In the genomic region with DNA sequence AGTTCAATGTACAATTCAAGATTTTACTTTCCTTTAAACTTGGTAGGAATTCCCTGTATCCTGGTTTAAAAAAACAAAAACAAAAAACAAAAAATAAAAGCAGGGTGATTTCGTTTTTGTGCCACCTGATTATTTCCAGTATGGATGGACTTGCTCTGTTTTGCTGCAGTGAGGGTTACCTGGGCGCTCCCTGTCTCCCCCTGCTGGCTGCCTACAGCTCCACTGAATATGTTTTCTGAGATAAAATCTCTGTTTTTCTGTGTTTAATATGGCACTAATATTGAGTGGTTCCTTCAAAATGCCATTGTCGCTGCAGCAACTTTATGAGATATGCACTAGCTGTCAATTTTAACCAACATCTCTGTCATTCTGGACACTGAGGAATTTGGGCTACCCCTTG, we compare ENCODE assay signal across 11 mouse cellular contexts.
DNase-seq lines count a peak whose midpoint lies in the region; ATAC-seq and TF ChIP-seq lines count a peak whose summit lies in the region.
"Had no signal": no experiment of that assay in that cellular context is flagged by ENCODE, and none has a peak within 500 bp of the region (broad histone marks: within the 10 kb centered on the region; RNA-seq: fewer than 3 reads in every experiment).

No protein-coding gene starts in this region.

- WGBS in kidney, postnatal 0 days = 63% methylated on average over 3 of the region's 3 CpGs
- 64% methylated on average over 3 of the region's 3 CpGs for WGBS in kidney, embryonic 14.5 days
- 68% methylated on average over 3 of the region's 3 CpGs for WGBS in small intestine, adult 2 months

- no peak overlapping the region for H3K4me2 ChIP-seq in kidney, postnatal 0 days (ENCODE audit: low read length)
- H3K4me2 ChIP-seq in kidney, embryonic 14.5 days (replicated peaks; ENCODE audit: low read depth, low read length) = no peak overlapping the region
- H3K4me2 ChIP-seq: embryonic facial prominence, embryonic 15.5 days; heart, embryonic 15.5 days had no signal

- no peak overlapping the region for H3K27ac ChIP-seq in kidney, postnatal 0 days
- H3K27ac ChIP-seq in kidney, embryonic 14.5 days (ENCODE audit: low read depth, low read length) = no peak overlapping the region
- H3K27ac ChIP-seq in small intestine, adult 2 months (ENCODE audit: insufficient read depth, low read depth, low read length) = no peak overlapping the region
- H3K27ac ChIP-seq: embryonic facial prominence, embryonic 15.5 days; heart, embryonic 15.5 days had no signal

- no peaks in the 10 kb centered on the region for H3K9me3 ChIP-seq in kidney, postnatal 0 days (replicated peaks; ENCODE audit: low read length)
- H3K9me3 ChIP-seq in kidney, embryonic 14.5 days (ENCODE audit: control insufficient read depth, low read length) = no peaks in the 10 kb centered on the region
- H3K9me3 ChIP-seq: embryonic facial prominence, embryonic 15.5 days; heart, embryonic 15.5 days had no signal

- no peak overlapping the region for H3K4me3 ChIP-seq in kidney, postnatal 0 days (replicated peaks; ENCODE audit: low read depth, low read length)
- no peak overlapping the region for H3K4me3 ChIP-seq in kidney, embryonic 14.5 days (ENCODE audit: low read length)
- no peak overlapping the region for H3K4me3 ChIP-seq in small intestine, adult 2 months (ENCODE audit: low read depth, low read length)
- H3K4me3 ChIP-seq: embryonic facial prominence, embryonic 15.5 days; heart, embryonic 15.5 days had no signal

- peak; percentile 1 for DNase-seq in adrenal gland, postnatal 25 days
- no peak for DNase-seq in adrenal gland, adult 8-10 months
- DNase-seq in kidney, postnatal 0 days (ENCODE audit: low spot score) = no peak
- peak; percentile 9 for DNase-seq in retina, embryonic 14.5 days (ENCODE audit: low spot score)
- DNase-seq in retina, postnatal 1 day = no peak
- DNase-seq: cerebellum, adult 18-20 months had no signal

- no peaks in the 10 kb centered on the region for H3K27me3 ChIP-seq in kidney, postnatal 0 days (ENCODE audit: insufficient read depth, low read length)
- no peaks in the 10 kb centered on the region for H3K27me3 ChIP-seq in kidney, embryonic 14.5 days (ENCODE audit: control insufficient read depth, insufficient read depth, low read length)
- H3K27me3 ChIP-seq in small intestine, adult 2 months (ENCODE audit: control insufficient read depth, insufficient read depth, low read length) = no peaks in the 10 kb centered on the region
- H3K27me3 ChIP-seq: embryonic facial prominence, embryonic 15.5 days; heart, embryonic 15.5 days had no signal

- no peak for ATAC-seq in kidney, postnatal 0 days (replicated peaks; ENCODE audit: low FRiP score, low read depth)
- no peak for ATAC-seq in kidney, embryonic 14.5 days (ENCODE audit: low FRiP score, low TSS enrichment)
- ATAC-seq in megakaryocyte progenitor cell, adult 5-6 weeks (replicated peaks; ENCODE audit: poor library complexity) = no peak

- H3K36me3 ChIP-seq in kidney, postnatal 0 days (ENCODE audit: insufficient read depth, low read length) = no peaks in the 10 kb centered on the region
- no peaks in the 10 kb centered on the region for H3K36me3 ChIP-seq in kidney, embryonic 14.5 days (ENCODE audit: control insufficient read depth, insufficient read depth, low read length)
- no peaks in the 10 kb centered on the region for H3K36me3 ChIP-seq in small intestine, adult 2 months (ENCODE audit: control insufficient read depth, insufficient read depth, low read length)
- H3K36me3 ChIP-seq: embryonic facial prominence, embryonic 15.5 days; heart, embryonic 15.5 days had no signal

- TF ChIP-seq CTCF in kidney, postnatal 0 days (IDR thresholded peaks at IDR 0.05; ENCODE audit: low read depth) = peak; percentile 50; the same call in 1 of the 2 replicates
- TF ChIP-seq CTCF in small intestine, adult 2 months (IDR thresholded peaks at IDR 0.05; ENCODE audit: extremely low read depth, insufficient read length, insufficient replicate concordance, low read depth, low read length) = peak; percentile 55; the same call in 1 of the 2 replicates

- no peak for TF ChIP-seq POLR2A in small intestine, adult 2 months (IDR thresholded peaks at IDR 0.05; ENCODE audit: low read depth, low read length)

- H3K4me1 ChIP-seq in kidney, postnatal 0 days (replicated peaks; ENCODE audit: insufficient read depth, low read length) = no peaks in the 10 kb centered on the region
- H3K4me1 ChIP-seq in kidney, embryonic 14.5 days (ENCODE audit: control insufficient read depth, insufficient read depth, low read length) = no peaks in the 10 kb centered on the region
- H3K4me1 ChIP-seq in small intestine, adult 2 months (ENCODE audit: control insufficient read depth, insufficient read depth, insufficient read length, low read length) = no peaks in the 10 kb centered on the region
- H3K4me1 ChIP-seq: embryonic facial prominence, embryonic 15.5 days; heart, embryonic 15.5 days had no signal

- no peak overlapping the region for H3K9ac ChIP-seq in kidney, postnatal 0 days (ENCODE audit: low read depth, low read length)
- H3K9ac ChIP-seq in kidney, embryonic 14.5 days (ENCODE audit: low read depth, low read length) = no peak overlapping the region
- H3K9ac ChIP-seq: embryonic facial prominence, embryonic 15.5 days; heart, embryonic 15.5 days had no signal

Comparison
In these comparisons a context has a peak if more than half of its experiments do, and no peak if none do; other contexts are left out.
1. DNase-seq: peak in adrenal gland, postnatal 25 days (single experiment) and retina, embryonic 14.5 days (single experiment); none in adrenal gland, adult 8-10 months (single experiment), kidney, postnatal 0 days (single experiment) and retina, postnatal 1 day (single experiment).